Mouse (Mus musculus): Measurements from ENCODE around the gene Cd4.

Cd4 gene

DNA sequence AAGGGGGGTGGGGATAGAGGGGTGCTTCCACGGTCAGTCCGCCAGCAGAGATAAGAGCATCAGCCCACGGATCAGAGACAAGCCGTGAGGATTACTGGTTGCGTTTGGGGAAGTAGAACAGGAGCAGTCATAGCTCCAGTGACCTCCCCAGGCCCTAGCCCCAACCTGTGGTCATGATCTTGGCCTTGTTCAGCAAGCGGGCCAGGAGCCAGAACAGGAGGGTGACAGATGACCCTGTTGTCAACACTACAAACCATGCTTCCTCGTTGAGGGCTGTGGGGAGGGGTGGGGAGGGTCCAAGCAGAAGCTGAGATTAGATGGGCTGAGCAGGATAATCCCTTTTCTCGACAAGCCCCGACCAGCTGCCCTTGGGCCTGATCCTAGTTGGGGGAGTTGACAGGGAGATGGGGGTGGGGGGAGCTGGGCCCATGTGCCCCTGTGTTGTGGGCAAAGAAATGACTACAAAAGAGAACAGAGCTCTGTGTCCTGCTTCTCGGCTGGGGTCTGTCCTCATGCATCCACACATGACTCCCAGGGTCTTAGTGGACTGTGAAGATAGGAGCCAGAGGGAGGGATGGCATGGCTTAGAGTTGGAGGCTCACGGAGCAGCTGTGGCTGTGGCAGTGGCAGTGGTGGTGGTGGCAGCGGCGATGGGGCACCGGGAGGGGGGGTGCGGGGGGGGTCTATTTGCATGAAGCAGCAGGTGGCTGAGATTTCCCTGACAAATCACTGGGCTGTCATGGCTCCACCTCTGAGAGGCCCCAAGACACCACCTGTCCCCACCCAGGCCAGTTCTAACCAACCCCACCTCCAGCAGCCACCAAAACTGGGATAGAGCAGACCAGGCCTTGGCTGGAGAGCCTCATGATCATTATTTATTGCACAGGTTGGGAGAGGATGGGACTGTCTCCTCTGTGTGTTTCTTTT lies 47.5 kb downstream of the Cd4 start, which contains the start of gene Gnb3:
Gene Gnb3 (minus strand): TSS at position 35 of the 927 bp plus-strand sequence.
- DNase-seq: no peak

DNA sequence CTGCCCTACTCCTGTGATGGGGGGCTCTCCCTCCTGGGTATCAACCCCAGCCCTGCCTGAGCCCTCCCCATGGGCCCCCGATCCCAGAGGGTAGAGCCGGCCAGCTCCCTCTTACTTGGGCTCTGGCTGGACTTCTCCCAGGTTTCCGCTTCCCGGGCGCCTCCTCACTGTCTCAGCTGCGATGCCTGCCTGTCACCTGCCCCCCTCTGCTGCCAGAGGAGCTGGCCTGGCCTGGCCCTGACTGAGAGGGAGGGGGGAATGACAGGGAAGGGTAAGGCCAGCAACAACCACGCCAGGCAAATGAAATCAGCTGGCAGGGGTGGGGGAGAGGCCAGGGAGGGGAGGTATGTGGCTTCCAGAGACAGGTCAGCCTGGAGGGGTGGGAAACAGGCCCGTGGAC lies 48.2 kb downstream of the Cd4 start:
- peak; percentile 36 for DNase-seq

DNA sequence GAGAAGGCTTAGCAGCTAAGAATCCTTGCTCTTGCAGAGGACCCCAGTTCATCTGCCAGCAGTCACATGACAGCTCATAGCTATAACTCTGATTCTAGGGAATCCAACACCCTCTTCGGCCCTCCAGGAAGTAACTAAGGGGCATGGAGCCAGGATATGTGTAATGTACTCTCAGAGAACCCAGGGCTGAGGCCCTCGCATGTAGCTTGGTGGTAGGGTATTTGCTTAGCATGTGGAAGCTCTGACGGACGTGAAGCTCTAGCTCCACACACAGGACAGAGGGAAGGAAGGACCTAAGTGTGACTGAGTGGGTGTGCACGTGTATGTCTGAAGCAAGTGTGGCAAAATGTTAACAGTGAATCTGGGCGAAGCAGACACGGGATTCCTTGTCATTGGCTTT lies 51.6 kb downstream of the Cd4 start:
- no peak for DNase-seq

DNA sequence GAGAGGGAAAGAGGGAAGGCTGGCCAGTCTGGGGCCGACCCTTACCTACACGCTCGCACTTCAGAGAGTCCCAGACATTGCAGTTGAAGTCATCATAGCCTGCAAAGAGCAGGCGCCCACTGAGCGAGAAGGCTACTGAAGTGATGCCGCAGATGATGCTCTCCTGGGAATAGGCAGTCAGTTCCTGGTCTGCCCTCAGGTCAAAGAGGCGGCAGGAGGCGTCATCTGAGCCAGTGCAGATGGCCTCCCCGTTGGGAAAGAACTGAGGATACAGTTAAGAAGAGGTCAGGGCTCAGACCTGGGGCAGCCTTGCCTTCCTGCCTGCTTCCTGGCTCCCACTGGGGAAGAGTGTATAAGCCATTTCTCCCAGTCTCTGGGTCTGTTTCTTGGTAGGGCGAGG lies 52.5 kb downstream of the Cd4 start:
- no peak for DNase-seq

DNA sequence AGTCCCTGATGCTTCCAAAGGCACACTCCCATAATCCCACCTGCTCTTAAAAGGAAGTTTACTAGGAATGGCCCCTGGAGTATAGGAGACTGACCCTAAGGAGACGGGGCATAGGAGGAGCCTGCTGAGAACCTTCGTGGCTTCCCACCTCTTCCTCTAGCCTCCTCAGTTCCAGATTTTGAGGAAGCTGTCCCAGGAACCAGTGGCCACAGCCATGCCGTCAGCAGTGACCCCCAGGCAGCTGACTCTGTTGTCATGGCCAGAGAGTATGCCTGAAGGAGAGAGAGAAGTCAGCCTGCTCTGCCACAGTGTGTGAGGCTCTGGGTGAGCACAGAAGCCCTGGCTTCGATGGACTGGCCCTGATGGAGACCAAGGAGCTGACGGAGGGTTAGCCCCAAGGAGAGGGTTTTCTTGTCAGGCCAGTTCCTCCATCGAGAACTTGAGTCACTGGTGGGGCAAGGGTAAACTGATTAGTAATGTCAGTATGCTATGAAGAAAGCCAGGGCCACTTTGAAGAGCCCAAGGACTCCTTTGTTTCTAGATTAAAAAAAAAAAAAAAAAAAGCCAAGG lies 53.4 kb downstream of the Cd4 start:
- DNase-seq: no peak

DNA sequence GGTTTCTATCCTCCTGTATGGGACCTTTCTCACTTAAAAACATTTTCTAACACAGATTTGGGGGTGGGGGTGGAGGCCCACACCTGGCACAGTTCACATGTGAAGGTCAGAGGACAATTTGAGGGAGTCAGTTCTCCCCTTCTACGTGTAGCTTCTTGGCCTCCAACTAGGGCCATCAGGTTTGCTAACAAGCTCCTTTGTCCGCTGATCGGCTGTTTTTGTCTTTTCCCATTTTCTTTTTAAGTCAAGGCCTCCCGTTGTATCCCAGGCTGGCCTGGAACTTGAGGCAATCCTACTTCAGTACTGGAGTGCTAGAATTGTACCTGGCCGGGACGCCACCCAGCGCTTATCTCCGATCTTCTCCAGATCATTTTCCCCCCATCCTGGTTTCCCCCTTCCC lies 56.4 kb downstream of the Cd4 start:
- DNase-seq: peak; percentile 32

DNA sequence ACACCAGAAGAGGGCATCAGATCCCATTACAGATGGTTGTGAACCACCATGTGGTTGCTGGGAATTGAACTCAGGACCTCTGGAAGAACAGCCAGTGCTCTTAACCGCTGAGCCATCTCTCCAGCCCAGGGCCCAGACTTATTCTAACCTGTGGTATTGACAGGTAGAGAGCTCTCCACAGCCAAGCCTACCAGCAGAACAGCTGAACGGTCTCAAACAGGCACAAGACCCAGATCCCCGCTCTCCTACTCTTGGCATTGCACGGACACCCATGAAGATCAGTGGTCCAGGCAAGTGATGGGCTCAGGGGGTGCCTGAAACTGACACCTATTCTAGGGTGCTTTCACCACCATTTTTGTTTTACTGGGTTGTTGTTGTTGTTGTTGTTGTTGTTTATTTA lies 56.8 kb downstream of the Cd4 start:
- peak; percentile 57 for DNase-seq

DNA sequence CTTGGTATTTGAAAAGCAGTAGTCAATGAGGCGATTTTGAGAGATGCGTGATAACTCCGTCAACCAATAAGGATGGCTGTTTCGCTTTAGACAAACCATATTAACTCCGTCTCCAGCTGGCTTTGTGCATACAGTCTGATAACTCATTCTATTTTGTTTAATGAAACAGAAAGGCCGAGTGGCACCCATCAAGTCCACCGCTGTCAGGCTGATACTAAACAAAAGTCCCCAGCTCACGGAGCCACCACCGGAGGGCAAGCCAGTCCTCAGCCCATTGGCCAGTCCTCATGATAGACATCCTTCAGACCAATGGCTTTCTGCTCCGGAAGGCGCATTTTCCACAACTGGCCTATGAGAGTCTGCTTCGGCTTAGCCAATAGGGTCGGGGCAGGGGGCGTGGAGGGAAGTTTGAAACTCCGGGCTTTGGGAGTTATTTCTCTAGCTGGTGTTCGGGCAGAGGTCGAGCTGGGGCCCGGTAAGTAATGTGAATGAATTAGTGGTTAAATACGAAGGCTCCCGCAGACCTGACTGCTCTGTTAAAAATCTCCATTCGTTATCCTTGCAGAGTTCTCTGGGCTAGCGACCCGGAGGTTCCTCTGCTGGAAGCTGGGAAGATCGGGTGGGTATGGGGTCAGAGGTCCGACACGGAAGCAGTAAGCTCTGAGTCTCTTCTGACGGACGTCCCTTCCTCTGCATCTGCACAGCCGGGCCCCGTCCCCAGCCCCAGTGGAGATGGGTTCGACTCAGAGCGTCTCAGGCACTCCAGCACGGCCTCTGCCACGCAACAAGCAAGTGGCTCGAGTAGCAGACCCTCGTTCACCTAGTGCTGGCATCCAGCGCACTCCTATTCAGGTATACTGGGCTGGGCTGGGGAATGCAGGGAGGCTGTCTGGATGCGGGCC lies 58.0 kb downstream of the Cd4 start:
- DNase-seq: peak; percentile 94

DNA sequence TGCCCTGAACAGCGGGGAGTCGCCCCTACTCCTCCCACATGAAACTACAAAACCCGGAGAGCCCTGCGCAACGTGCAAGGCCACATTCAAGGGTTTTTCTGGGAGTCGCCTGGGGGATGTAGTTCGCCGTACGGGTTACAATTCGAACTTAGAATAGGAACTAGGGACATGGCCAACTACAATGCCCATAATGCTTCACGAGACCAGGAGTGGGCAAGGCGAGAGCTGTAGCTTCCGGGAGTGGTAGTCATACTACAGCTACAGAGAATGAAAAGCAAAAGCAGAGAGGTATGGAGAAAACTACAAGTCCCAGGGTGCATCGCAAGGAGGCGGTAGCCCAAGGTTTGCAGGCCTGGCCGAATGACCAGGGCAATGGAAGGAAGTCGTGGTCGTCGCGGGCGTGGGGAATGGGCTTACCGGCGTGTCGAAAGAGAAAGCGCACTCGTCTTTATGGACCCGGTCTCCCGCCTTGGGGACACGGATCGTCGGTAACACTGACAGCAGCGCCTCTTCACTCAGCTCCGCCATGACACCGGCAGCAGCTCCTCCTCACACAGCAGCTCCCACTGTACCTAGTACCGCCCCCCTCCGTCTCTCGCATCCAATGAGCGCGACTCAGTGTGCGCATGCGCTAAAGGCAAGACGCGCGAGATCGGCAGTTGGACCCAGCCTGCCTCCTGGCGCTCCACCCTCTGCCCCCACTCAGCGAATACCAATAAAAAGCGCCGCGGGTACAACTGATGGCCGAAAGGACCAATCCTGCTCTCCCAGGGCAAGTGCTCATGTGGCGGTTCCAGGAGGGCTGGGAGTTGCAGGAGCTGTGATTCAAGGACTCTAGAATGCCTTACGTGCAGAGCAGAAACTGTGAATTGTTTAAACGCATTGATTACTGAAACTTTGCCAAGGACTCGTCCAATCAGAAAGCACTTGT lies 58.9 kb downstream of the Cd4 start, which contains the start of the genes Usp5 and Cdca3:
Gene Usp5 (minus strand): TSS at position 617 of the 931 bp plus-strand sequence.
Gene Cdca3 (plus strand): TSS at position 680 of the 931 bp plus-strand sequence.
- peak; percentile 100 for DNase-seq

DNA sequence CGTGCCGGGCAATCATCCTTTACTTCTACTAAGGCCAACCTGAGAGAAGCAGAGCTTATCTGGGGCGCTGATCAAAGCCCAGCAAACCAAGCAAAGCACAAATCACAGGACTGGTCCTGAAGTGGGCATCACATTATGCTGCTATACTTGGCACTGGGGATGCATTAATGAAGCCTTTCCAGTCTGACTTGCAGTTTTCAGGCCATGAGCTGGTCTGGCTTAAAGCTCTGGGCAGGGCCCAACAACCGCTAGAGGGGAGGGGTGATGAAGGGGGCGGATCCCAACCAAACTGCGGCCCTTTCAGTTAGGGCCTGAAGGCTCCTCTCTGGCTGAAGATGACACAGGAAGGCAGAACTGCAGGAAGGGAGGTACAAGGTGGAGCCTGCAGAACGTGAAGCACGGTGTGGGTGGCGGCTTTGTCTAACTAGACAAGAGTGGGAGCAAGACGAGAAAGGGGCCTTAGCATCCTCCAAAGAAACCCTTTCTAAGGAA lies 59.9 kb downstream of the Cd4 start:
- peak; percentile 74 for DNase-seq

DNA sequence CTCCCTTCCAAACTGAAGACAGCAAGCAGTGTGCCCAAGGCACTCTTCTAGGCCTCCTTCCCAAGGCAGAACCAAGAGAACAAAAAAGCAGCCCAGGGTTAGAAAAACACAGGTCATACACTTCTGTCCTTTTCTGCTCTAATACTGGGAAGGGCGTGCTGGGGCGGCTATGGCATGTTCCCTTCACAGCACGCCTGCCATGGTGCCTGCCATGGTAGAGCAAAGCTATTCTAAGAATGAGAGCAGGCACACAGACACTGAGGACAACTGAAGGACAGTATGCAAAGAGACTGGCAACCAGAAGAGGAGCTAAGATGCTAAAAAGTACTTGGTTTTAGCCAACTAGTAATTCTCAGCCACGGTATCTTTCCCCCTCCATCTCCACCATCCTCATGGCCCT lies 66.0 kb downstream of the Cd4 start:
- DNase-seq: peak; percentile 1

DNA sequence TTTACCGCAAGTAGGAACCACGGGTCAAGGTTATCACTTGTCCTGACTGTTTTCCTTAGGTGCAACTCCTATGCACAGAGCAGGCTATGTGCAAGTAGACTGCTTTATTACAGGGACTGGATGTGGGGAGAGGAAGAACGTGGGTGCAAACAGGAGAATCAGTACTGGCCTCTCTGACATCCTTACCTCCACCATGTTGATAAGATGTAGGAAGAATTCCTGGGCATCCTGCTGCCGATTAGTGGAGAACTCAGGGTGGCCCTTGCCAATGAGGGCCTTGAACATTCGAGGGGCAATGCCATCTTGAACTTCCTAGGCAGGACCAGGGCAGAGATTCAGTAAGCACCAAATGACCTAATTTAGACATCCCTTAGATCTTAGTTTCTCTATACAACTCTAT lies 67.1 kb downstream of the Cd4 start:
- DNase-seq: peak; percentile 2

DNA sequence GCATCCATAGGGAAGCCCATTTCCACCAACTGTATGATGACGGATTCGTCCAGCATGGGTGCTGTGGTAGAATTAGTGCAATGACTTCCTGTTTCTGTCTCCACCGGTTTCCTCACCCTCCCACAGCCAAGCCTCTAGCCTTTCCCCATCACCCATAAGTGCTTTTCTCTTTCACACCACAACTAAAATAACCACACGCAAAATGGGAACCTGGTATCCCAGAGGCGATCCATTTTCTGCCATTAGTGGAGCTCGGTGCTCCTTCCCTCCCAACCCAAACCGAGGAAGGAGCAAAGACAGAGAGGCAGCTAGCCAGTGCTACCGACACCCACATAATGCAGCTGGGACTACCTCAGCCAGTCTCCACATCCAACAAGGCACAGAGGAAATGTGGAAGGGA lies 70.0 kb downstream of the Cd4 start:
- peak; percentile 4 for DNase-seq

DNA sequence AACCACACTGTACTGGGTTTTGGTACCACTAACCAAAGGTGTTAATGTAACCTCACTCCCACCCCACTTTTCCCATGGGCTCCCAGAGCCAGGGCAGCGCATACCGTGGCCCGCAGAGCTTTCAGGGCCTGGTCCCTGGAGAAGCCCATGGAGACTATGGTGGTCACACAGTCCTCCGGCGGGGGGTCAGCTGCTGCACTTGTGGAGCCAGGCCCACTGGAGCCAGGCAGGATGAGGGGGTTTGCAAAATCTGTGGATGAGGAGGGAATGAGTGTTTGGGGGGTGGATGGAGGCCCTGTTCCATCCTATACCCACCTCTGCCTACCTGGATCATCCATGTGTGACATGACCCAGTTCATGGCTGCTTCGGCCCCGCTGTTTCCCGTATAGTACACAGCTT lies 70.5 kb downstream of the Cd4 start:
- peak; percentile 27 for DNase-seq

DNA sequence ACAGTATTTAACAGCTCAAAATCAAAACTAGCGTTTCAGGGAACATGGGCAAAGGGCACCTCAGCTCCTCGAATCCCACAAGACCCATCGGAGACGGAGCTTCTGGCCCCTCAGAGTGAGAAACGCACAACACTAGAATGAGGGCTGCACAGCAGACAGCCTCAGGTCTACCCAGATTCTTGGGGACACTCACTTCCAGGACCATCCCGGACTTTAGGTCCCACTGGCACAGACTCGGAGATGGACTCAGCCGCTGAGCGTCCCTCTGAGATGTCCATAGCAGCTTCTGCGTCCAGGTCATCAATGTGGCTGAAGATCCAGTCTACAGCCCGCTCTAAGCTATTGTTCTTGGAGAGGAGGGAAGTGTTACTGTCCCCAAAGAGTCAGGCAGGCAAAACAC lies 70.9 kb downstream of the Cd4 start:
- DNase-seq: peak; percentile 16

DNA sequence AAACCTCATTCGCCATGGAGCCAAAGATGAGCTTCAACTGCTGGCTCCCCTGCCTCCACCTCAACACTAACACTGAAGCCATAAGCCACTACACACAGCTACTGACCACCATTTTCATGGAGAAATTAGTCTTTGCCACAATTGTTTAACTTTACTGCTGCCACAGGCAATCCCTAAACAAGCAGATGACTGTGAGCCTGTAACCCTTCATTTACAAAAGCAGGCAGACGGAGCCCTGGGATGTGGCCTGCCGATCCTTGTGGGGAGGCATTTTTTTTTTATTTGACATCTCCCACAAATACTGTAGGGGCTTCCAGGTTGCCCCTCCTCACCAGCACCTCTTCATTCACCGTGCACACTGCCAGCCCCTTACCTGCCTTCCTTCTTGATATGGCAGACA lies 71.4 kb downstream of the Cd4 start:
- DNase-seq: peak; percentile 16

DNA sequence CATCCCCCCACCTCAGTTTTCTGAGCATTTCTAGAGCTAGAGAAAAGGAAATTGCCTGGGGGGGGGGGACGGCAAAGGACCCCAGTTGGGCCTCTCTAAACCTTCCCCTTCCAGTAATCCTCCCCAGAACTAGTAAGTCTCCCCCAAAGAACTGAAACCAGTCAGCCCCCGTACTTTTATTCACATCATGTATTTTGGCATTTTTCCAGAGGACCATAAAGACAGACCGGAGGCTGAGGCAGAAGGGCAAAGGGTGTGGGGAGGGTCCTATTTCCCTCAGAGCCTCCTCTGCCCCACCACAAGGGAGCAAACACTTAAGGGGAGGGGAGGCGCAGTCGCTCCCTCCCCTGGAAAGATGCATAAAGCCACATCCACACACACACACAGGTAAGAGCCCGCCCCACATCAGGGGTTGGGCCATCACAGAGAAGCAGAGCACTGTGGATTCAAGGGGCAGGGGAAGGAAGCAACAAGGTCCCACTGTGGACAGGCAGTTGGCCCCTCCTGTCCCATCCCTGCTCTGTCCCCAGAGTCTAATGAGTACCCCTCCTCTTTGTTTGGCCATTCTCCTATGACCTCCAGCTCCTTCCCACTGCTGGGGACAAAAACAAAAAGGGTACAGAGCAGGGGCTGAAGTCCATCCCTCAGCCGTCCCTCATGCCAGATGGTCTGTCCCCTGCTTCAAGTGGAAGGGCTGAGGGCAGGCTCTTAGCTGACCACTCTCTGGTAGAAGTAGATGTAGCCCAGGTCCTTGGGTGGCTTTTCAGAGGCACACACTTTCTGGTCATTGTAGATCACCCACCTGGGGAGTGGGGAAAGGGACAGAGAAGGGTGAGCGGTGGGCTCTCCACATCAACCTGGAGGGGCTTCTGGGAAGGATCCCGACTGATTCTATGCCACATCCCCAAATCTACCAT lies 72.9 kb downstream of the Cd4 start:
- peak; percentile 62 for DNase-seq
